ENCODE assay signal across 14 mouse cellular contexts in the genomic region with DNA sequence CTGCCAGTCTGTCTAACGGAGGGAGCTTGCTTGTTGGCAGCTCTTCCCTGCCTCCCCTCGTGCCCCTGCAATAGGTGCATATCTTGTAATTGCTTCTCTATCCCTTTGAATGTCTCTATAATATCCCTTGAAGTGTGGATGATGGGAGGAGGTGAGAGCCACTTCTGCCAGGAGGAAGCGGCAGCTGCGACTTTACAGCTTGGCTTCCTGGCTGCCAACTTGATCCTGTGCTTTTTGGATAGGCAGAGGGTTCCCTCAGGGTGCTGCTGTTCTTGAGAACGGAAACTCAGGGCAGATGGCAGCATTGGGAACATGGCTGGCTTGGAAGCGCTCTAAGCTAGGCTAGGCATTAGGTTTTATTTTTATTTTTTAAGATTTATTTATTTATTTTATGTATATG.
DNase-seq lines count a peak whose midpoint lies in the region; ATAC-seq lines count a peak whose summit lies in the region.
"Had no signal": no experiment of that assay in that cellular context is flagged by ENCODE, and none has a peak within 500 bp of the region (broad histone marks: within the 10 kb centered on the region; RNA-seq: fewer than 3 reads in every experiment).

No protein-coding gene starts in this region.

- no peak overlapping the region for H3K4me2 ChIP-seq in forebrain, embryonic 13.5 days
- no peak overlapping the region for H3K4me2 ChIP-seq in forebrain, embryonic 11.5 days (ENCODE audit: low read depth, low read length, severe bottlenecking)
- H3K4me2 ChIP-seq: liver, embryonic 11.5 days had no signal

- no peak for DNase-seq in forebrain, embryonic 11.5 days (ENCODE audit: low spot score)
- peak; percentile 39 for DNase-seq in right cerebral cortex, adult 18-20 months
- no peak for DNase-seq in right cerebral cortex, postnatal 4 days
- DNase-seq in layer of hippocampus, adult 8-10 months (ENCODE audit: low spot score in 2 of 2): peak; percentile 63 to 64
- no peak for DNase-seq in heart, adult 9 months (ENCODE audit: low spot score in 2 of 2)
- no peak for DNase-seq in kidney, postnatal 36 days
- DNase-seq: heart, postnatal 36 days; kidney, adult 18-20 months; spleen, adult 18-20 months had no signal

- no peak overlapping the region for H3K27ac ChIP-seq in forebrain, embryonic 13.5 days
- H3K27ac ChIP-seq in forebrain, embryonic 11.5 days (ENCODE audit: low read depth, low read length): no peak overlapping the region

- no peaks in the 10 kb centered on the region for H3K27me3 ChIP-seq in forebrain, embryonic 13.5 days
- no peaks in the 10 kb centered on the region for H3K27me3 ChIP-seq in forebrain, embryonic 11.5 days (ENCODE audit: control insufficient read depth, insufficient read depth, low read length)

- H3K36me3 ChIP-seq in forebrain, embryonic 13.5 days (ENCODE audit: poor library complexity, severe bottlenecking): peaks cover 41% of the 10 kb centered on the region
- no peaks in the 10 kb centered on the region for H3K36me3 ChIP-seq in forebrain, embryonic 11.5 days (ENCODE audit: control insufficient read depth, insufficient read depth, low read length)

- H3K9me3 ChIP-seq in forebrain, embryonic 13.5 days (replicated peaks): no peaks in the 10 kb centered on the region
- no peaks in the 10 kb centered on the region for H3K9me3 ChIP-seq in forebrain, embryonic 11.5 days (ENCODE audit: control insufficient read depth, low read length)

- no peaks in the 10 kb centered on the region for H3K4me1 ChIP-seq in forebrain, embryonic 13.5 days
- no peaks in the 10 kb centered on the region for H3K4me1 ChIP-seq in forebrain, embryonic 11.5 days (replicated peaks; ENCODE audit: control insufficient read depth, insufficient read depth, low read length)

- peak; percentile 63; the same call in 1 of the 2 replicates for ATAC-seq in forebrain, embryonic 13.5 days
- ATAC-seq in forebrain, embryonic 11.5 days (replicated peaks; ENCODE audit: low FRiP score): no peak
- no peak for ATAC-seq in erythroblast, adult 5-6 weeks (replicated peaks; ENCODE audit: low FRiP score, poor library complexity, severe bottlenecking)
- ATAC-seq: midbrain, embryonic 16.5 days had no signal

- H3K4me3 ChIP-seq in forebrain, embryonic 13.5 days: no peak overlapping the region
- no peak overlapping the region for H3K4me3 ChIP-seq in forebrain, embryonic 11.5 days (ENCODE audit: low read depth, low read length)
- H3K4me3 ChIP-seq: erythroblast, embryonic 14.5 days had no signal

- no peak overlapping the region for H3K9ac ChIP-seq in forebrain, embryonic 13.5 days
- H3K9ac ChIP-seq in forebrain, embryonic 11.5 days (ENCODE audit: low read length): no peak overlapping the region

- WGBS in forebrain, embryonic 13.5 days: 83% methylated on average over 6 of the region's 6 CpGs
- WGBS in forebrain, embryonic 11.5 days: 96% methylated on average over 6 of the region's 6 CpGs

Comparison
In these comparisons a context has a peak if more than half of its experiments do, and no peak if none do; other contexts are left out.
1. DNase-seq: peak in right cerebral cortex, adult 18-20 months (single experiment) and layer of hippocampus, adult 8-10 months (2 of 2); none in forebrain, embryonic 11.5 days (single experiment), right cerebral cortex, postnatal 4 days (single experiment), heart, adult 9 months (0 of 2) and kidney, postnatal 36 days (0 of 2).